Mouse (Mus musculus) cerebellum, postnatal 14 days (tissue): Measurements from ENCODE around the gene Pcdh7.

Experiments used
- DNase-seq, 2 experiments: peaks; one replicate each; pipeline ENCODE4 v3.0.0; 2021; ENCODE audit warnings: mixed read lengths in 2 of 2

The Pcdh7 gene

DNA sequence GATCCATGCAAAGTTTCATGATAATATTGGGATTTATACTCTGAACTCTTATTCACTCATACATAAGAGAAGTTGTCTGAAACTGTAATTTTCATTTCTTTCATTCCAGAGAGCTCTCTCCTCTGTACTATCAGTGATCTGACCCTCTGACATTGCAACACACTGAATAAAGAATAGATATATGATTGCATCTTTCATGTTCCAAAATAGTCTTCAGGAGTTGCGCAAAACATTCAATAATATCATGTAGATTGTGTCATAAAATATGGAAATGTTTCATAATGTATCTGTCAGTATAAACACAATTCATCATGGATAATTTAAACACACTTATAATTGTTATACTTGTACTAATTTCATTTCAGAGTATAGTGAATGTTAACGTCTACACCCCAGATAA is 216.9 kb downstream of the Pcdh7 start:
- DNase-seq = no peak

DNA sequence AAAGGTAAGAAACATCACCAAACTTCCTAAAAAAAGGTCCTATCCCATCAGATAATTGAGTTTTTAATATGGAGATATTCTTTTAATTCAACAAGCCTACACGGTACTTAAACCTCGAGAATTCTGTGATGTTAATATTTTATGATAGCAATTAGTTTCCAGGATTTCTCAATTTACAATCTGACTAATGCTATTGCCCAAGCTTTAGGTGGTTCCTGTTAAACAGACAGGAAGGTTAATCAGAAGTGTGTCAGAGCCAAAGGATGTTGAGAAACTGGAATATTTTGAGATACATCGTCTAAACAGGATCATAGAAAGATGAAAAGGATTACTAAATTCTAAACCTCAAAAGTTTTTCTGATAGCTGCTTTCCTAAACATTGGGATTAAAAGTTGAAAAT is 222.7 kb downstream of the Pcdh7 start:
- no peak for DNase-seq

DNA sequence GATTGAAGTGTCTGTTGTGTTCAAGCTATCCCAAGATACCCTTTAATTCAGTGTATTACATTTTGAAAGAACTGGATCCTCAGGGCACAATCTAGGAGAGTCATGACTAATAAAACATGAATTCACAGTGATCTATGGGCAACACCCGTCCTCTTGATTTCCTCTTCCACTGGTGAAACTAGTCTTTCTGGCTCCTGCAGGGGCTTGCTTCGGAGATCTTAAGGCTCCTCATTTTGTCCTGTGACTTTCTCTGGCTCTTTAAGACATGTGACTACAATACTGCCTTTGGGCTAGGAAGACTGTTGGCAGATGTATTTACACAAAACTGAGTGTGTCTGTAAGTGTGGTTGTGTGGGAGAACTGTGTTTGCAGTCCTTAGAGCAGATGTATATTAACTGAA is 225.4 kb downstream of the Pcdh7 start:
- DNase-seq = no peak

DNA sequence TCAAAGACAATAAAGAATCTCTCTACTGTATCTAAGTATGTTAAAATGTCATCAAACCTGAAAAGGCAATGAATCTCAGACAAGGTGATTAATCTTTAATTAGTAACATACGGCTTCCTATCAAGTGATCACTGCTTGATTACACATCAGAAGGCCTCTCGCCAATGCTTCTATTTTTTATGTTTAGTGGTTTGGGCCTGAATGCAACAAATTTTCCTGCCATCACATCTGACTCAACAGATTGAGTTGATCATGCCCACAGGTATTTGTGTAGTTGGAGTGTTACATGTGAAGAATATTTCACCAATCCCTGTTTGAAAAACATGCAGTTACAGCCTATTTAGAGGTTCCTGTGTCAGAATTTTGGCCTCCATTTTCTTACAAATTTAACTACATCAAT is 225.8 kb downstream of the Pcdh7 start:
- no peak for DNase-seq

DNA sequence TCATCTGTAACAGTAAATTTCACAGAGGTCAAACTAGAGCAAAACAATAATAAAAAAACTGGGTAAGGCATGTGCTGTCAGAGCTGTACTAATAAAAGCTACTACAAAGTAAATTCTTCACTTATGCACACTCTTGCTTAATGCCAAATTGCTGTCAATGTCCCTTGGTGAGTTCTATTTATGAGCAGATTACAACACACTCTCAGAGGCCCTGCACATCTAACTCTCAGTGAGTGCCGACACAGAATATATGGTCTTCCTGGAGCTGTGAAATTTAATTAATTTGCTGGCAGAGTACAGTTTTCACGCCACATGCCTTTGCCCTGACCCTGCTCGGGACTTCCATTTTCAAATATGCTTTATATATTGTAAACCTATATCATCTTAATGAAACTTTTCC is 227.7 kb downstream of the Pcdh7 start:
- no peak for DNase-seq

DNA sequence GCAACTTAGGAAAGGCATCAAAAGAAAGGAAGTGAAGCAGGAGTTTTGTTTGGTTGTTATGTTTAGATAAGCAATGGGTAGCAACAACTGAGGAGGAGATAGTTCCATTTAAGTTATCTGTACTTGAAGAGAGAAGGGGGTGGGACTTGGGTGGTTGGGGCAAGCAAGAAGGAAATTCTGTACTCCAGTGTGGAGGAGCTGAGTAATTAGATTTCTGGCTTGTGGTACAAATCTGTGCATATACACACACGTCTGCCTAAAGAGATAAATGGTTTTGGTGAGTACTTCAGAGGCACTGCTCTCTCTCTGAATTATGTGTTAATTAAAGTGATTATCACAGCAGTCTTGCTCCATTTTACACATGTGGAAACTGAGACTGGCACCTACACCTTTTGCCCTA is 241.6 kb downstream of the Pcdh7 start:
- no peak for DNase-seq

DNA sequence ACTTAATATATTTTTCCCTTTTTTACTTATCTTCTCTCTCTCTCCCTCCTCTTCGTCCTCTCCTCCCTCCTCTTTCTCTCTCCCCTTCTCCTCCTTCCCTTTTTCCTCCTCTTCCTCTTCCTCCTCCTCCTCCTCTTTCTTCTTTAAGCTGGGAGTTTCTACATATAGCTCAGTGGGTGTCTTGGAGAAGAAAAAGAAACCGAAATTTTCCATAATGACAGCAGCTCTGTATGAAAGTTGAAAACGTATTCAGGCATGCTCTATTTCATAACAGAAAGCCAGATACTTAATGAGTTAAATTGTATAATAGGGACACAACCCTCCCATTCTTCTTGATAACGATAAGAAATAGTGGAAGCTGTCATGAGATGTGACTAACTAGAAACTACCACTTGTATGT is 246.0 kb downstream of the Pcdh7 start:
- DNase-seq = no peak

DNA sequence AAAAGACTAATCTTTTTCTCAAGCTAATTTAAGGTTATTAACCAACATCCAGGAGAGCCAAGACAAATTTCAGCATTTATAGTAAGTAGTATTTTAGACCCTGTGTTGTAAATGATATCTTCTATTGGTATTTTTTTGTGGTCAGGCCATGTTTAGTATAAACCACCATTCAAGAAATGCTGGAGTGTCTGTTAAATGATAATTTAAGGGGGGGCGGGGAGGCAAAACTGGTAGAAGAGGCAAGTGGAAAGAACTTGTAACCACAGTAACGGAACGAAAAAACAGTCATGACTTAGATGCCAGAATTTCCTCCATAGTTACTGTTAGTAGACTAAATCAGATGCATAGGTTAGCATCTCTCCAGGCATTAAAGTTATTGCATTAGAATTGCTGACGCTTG is 246.4 kb downstream of the Pcdh7 start:
- DNase-seq = no peak

DNA sequence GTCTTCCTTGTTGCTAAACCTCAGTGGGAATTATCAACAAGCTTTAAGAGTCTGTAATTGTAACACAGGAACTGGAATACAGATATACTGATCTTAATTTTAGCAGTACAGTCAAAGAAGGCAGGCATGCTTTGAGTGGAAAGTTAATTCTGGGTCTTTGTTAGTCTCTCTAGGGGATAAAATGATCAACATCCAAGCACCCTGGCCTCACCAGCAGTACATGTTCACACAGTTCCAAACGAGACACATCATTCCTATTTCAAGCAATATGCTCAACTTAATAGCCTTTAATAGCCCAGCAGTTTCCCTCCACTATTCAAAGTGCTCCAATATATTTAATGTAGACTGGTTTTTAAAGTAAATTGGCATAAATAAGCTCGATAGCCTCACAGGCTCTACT is 275.8 kb downstream of the Pcdh7 start:
- DNase-seq = no peak

DNA sequence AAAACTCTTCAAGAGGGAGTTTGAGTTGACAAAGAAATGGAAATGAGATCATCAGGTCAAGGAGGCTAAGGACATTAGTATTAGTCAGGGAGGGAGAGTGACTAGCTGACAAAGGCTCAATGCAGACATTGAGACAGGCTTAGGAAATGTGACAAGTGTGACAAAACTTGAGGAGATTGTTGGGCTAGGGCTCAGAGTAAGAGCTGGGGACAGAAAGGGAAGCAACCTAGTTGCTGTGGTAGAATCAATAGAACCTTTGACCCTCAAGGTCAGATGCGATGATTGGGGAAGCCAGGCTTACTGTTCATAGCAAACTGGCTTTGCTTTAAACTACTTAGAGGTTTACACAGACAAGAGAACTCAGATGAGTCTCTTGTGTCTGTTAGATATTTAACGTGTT is 303.6 kb downstream of the Pcdh7 start:
- no peak for DNase-seq

DNA sequence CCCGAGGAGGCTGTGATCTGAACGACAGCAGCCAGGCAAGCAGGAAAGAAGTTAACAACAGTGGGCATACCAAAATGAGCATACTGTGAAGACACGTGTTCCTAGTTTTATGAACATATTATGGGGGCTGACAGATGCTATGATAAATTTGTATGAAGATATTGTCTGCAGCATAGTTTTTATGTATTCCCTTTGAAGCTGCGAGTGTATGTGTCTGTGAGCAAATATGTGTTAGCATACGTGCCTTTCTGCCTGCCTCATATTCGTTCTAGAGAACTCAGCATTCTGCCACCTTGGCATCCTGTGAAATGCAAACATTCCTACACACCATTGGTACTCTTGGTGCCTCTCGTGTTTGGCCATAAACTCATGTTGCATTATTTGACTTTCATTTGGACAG is 307.4 kb downstream of the Pcdh7 start:
- DNase-seq = no peak

DNA sequence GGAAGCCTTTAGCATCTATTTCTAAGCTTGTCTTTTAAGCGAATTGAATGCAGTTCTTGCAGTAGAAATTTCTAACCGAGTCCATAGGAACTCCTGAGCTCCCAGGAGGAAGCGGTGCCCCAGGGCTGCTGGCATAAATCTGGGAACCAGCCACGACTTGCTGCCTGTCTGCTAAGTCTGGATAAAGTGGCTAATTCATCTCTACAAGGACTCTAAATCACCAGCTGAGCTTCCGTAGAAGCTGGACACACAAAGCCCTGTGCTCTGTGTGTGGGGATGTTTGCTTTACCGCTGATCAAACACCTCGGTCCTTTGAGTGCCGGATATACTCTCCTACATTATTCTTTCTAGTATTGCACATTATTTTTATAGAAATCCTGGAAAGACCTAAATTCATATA is 308.0 kb downstream of the Pcdh7 start:
- DNase-seq = peak in 1 of 2 experiments; percentile 8

DNA sequence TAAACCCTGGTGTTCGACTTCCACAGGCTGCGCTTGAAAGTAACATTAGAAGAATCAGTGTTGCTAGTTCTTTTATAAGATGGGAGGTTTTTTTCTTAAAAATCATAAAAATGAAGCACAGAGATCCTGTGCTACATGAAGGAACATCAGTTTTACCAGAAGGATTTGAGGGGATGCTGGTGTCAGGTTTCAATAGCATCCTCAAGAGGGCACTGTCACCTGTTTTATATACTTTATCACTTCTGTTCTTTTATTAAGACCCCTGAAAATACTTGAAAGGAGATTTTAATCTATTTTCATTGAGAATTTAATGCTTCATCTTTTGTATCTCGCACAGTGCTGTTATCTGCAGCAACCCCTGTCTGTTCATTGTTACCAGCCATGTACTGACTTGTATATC is 322.1 kb downstream of the Pcdh7 start:
- DNase-seq = peak in 1 of 2 experiments; percentile 20

DNA sequence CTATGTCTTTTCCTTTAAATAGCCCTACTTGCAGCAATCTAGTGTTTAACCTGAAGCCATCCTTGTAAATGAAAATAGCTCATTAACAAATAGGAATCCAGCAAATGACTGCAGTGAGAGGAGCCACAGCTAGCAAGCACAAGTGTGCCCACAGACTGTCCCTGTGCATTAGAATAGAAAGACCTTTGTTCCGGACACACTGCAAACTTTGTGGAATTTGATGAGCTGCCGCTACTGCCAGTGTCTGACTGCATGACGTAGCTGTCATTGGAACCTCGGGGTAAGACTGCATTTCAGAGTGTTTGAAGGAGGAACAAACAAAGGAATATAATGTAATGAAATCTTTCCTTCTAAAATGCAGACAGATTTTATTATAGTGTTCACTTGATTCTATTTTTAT is 326.4 kb downstream of the Pcdh7 start:
- DNase-seq = no peak

DNA sequence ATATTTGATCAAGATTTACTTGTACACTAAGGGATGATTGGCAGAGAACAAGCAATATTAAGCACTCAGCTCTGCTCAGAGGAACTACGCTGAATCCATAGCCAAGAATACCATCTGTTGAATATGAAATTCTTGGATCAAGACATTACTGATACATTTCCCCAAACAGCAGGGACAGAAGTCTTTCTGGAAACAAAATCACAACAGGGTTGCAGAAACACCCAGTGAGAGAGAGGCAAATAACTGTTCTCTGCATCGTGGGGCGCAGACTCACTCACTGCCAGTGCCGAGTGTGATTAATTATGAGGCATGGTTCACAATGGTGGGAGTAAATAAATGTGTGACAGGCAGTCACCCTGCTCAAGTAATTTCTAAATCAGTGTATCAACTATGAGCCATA is 363.3 kb downstream of the Pcdh7 start:
- DNase-seq = peak; percentile 18 to 74

DNA sequence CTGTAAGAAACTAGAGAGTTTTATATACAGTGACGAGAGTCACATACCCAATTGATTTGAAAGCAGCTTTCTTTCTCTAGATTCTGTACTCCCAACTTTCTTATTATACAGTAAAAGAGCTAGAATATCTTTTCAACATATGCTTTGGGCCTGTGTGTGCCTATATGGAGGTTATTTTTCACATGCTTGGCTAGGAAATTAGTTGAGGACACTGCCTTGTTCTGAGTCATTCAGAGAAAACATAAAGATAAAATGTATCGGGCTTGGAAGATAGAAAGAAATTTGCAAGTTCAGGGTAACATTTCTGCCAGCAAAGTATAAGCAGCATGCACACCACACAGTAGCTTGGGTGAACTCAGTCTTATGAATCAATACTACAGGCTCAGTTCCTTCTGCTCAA is 364.5 kb downstream of the Pcdh7 start:
- no peak for DNase-seq

DNA sequence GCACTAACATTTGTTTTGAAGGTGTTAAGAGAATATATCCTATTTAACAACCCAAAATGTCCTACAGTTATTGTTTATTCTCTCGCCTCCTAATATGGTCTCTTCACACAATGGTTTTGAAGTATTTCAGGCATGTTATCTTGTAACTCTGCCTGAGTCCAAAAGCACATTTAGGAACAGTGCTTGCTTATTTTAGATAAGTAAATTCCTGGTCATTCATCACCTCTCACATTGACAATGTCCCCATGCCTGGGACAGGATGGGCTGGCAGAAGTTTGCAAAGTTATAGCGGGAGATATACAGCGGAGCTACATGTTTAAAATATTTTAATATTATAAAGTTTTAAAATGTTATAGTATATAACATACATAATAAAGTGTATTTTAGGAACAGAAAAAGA is 365.3 kb downstream of the Pcdh7 start:
- DNase-seq = no peak

DNA sequence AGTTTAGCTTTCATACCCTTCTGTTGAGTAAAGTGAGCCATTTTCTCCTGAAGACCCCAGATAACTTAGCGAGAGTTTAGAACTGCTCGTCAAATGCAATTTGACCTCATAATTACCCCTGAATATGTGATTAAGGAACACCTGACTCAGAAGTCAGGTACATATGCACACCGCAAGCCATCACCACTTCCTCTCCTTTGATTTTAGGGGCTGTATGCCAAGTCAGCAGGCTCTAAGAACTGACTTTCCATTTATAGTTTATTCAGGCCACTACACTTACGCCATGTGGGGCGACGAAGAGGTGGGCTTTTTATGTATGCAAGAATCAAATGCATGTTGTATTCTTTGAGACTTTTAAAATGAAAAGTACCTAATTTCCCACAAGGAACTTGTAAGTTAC is 366.2 kb downstream of the Pcdh7 start:
- peak in 1 of 2 experiments; percentile 50 for DNase-seq

DNA sequence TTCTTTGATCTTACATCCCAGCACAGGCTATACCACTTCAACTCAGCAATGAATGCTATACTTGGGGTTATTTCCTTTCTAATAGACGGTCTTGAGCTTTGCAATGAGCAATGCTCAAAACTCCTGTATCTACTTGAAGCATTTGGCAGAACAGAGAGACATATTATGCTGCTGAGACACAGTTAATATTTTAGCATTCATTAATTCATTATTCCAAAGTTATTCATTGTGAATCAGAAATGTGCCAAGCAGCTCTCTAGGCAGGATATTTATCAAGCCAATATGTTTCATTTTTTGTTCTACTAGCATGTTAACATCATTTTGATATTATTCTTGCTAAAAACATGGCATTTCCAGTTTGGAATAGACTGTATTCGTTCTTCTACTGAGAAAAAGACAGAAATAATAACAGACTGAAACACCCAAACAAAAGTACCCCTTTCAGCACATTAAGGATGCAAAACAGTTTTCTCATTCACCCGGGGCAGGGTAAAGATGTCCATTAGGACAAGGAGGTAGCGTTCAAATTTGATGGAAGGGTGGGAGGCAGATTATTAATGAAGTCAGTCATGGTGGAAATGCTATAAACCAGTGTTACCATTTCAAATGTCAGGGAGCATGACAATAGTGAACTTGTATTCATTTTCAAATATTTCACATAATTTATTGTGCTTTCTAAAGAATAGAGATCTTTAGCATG is 391.0 kb downstream of the Pcdh7 start:
- no peak for DNase-seq

DNA sequence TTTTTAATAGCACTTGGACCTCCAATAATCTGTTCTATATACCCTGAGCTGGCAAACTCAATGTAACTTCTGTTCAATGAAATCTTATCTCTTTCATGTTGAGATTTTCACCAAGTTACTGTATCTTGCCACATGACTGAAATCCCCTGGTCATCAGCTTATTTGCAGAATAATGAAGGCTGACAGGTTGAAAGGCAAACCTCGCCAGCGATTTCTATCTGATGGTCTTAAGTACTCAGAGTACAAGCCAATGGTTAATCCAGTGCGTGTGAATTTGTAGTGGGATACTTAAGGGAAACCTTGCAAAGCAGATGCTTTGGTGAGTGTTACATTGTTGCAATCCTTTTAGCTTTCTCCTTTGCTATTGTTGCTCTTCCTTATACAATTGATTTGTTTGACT is 398.3 kb downstream of the Pcdh7 start:
- DNase-seq = no peak

DNA sequence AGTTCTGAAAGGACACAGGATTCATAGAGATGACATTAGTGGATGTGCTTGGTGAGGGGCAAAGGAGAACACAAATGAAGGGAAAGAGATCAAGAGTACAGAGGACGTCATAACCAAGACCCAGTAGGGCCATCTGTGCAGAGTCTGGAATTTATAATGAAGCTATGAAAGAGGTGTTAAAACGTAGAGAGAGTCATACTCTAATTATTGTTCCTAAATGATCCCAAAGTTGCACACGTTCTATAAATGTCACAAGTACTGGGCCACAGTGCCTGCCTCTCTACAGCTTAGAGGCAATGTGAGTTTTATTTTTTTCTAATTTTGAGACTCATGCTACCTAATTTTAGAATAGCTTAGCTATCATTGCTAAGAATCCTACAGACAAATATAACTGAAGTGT is 400.1 kb downstream of the Pcdh7 start:
- DNase-seq = no peak

DNA sequence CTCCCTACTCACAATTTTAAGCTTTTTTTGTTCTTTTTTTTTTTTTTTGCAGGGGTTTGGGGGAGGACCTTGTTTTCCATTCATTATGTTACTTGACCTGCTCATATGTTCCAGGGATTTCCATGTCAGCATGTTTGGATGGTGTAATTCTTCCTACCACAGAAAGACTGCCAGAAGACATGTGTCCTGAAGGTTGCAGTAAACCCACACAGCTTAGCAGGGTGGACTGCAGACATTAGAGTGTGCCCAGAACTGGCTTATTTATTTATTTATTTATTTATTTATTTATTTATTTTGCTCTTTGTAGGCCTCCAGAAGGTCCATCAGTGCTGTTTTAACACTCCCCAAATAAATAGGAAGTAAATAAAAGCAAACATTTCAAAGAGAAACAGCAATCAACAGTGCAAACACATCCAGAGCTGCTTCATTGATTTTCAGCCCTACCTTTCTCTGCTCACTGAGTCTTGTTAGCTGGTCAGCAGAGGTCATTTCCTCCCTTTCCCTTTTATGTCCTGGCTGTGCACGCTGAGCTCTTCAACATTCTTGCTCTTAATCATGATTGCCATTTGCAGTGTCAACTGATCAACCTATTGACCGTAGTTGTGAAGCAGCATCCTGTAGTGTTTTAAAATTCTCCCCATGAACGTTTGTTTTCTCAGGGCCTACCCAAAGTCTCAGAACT is 401.3 kb downstream of the Pcdh7 start:
- DNase-seq = no peak

DNA sequence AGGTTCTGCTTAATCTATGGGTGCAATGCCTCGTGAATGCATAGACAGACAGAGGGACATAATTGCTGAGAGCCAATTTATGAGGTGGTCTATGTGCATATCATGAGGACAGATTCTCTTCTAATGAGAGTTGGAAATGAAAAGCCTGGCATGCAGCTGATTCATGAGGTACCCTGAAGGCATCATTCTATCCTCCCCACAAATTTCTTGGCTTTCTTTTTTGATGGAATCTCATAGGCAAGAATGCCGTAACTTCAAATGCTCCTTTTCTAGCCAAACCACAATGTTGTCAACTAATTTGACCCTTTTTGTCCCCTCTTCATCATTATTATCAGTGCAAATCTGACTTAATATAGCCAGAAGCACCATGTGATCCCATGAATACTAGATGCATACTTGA is 426.1 kb downstream of the Pcdh7 start:
- no peak for DNase-seq

DNA sequence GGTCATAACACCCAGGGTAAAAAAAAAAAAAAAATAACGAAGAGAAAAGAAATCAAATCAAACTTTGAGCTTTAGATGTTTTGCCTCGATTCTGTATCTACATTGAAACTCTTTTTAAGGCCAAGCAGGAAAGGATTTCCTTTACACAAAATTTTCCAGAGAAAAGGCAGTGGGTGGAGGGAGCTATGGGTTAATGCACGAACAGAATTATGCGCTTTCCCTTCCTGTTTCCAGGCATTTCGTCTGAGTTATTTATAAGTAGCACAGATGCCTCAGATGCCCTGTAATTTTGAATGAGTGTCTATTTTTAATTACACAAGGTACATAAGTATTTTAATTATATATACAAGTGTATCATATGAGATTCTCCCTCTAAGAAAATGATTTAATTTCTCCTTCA is 436.2 kb downstream of the Pcdh7 start:
- no peak for DNase-seq

DNA sequence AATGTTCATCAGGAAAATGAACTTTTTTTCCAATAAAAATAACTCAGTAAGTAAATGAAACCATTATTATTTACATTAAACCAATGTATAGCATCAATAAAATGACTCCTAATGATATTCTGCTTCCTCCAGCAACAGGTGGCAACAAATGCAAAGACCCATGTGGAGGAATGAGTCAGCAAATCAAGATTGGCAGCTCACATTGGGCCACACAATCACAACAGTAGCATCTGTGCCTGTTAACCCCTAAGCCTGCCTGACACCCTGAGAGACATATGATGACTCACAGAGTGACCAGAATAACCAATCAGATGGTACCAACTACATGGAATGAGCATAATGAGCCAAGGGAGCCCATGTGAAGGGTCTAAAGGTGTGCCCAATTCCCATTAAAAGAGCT is 454.5 kb downstream of the Pcdh7 start:
- DNase-seq = no peak
